Mouse (Mus musculus) layer of hippocampus, adult 9-11 months (tissue): Measurements from ENCODE around the gene Ufc1.
"Not testable (repeated sequence)": the region's sequence is repeated elsewhere in the genome, so short reads cannot be mapped to it uniquely, and the experiment has no call there.

ENCODE experiments used
- DNase-seq: peaks from one replicate; pipeline ENCODE4 v3.0.0; 2022

Gene Ufc1

DNA sequence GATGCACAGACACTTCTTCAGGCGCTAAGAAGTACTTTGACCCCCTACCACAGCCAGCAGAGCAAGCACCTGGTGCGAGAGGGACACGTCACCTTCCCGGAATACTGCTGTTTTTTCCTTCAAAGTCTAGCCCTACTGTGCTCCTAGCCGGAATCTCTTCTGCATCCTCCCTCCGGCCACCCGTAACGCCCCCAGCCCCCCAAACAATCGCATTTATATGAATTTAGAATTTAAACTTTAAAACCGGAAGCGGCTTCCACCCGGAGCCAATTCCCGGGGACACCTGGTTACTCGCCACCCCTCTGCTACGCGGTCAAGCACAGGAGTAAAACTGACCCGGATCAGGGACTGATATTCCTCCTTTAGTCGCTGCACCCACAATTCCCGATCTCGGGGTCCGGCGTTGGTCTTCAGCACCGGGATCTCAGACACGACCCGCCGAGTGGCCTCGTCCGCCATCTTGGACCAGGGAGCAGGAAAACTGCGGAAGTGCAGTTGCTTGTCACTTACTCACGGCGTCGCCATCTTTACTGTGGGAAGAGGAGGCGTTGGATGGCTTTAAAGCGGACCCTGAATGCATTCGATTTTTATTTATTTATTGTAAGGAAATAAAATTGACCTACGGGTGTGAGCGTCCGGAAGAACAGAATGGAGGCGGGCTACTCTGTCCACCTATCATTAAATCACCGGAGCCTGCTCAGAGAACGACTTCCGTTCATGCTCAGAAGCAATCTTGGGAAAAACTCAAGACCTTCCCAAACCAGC lies at the start of gene Ufc1:
TSS of gene Ufc1 (minus strand) at position 727 of the 765 bp plus-strand sequence.
- peak; percentile 82 for DNase-seq

DNA sequence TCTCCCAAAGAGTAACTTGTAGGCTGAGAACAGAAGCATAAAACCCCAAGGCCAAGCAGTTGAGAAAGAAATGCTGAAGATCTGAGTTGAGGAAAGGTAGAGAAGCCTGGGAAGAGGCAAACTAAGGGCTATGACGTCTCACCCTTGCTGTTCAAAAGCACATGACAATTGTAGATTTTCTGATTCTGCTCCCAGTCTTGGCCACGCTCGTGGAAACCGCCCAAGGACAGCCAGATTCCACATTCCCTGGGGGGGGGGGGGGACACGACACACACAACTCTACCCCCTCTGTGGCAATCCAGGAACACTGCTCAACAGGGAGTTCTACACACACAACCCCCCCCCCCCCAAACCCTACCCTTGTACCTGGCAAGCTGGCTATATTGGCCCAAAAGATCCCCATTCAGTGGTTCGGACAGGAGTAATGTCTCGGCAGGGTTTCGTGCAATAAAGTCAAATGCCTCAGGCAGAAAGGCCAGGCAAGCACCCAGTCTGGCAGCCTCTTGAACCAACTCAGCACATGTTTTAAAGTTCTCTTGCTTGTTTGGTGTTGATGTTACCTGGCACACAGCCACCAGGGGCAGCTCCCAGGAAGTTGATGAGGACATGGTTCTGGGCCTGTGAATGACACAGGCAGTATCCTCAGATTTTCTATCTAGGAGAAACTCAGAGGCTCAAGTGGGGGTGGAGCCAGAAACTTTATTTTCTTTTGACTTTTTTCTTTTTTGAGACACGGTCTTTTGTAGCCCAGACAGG lies 49.3 kb upstream of the Ufc1 start:
- no peak for DNase-seq

DNA sequence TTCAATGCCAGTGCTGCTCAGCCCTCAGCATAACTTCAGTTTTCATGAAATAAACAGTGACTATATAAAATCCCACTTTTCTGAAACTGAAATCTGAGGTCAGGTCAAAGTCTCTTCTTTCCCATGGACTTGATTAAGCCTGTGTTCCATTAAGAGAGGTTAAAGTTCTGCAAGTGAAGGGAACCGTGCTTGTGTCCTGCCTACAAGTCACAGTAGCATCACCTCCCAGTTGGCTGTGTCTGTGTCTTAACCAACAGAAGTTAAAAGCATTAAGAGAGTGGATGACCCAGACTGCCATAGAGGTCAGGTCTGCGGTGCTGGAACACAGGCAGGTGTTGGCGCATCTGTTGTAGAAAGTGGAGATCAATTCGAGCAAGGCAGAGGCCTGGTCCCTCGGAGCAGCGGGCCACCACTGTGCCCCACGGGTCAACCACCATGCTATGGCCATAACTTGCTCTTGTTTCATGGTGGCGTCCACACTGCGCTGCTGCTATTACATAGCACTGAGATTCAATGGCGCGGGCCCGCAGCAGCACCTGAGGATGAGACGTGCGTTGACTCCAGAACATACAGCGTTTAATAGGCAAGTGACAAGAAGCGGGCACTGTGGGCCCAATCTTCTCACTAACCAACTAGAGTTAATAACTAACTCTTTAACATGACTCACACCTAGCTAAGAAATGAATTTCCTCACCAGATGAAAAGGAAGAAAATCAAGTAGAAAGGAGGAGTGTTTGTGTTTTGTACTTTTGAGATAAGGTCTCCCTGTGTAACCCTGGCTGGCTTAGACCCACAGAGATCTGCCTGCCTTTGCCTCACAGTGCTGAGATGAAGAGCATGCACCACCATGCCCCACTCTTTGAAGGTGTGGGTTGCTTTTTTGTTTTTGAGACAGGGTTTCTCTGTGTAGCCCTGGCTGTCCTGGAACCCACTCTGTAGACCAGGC lies 47.7 kb upstream of the Ufc1 start:
- DNase-seq, result no peak

DNA sequence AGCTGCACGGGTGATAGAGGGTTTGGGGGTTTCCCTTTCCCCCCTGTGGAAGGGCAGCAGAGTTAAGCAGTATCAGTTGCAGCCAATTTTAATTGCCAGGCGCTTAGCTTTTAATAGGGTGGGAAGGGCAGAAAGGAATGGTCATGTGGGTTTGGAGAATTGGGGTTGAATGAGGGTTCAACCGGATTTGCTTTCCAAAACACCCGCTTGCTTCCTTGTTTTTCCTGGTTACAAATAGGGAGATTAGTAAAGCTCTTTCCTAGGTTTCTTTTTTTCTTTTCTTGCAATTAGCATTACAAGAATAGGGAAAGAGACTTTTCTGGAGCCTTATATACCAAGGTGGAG lies 35.4 kb upstream of the Ufc1 start:
- DNase-seq, result no peak

DNA sequence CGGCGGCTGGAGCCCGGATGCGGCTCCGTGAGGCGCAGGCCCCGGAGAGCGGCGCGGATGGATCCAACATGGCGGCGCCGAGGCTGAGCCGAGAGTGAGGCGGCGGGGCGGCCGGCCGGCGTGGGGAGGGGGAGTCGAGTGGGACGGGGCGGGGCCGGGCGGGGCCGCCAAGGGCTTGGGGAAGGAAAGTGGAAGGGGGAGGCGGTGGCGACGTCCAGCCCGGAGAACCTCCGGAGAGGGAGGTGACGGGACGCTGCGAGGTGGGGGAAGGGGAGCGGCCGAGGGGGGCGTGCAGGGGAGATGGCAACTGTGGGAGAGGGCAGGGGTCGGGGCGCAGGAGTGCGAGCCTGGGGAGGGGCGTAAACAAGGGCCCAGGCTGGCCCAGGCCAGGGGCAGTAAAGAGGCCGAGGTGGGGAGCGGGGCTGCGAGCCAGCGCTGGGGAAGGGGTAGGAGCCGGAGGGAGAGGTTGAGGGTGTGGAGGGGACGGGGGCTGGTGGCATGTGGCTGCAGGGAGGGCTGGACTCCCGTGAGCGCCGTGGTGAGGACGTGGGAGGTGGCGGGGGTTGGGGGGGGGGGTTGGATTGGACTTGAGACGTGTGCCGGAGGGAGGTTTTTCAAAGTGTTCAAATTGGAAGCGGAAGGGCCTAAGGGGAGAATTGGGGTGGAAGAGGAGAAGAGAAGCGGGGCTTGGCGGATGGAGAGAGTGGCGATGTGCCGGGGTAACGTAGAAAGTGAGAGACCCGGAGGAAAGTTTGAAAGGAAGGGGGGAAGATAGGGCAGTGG lies 34.8 kb upstream of the Ufc1 start:
- DNase-seq, result no peak

DNA sequence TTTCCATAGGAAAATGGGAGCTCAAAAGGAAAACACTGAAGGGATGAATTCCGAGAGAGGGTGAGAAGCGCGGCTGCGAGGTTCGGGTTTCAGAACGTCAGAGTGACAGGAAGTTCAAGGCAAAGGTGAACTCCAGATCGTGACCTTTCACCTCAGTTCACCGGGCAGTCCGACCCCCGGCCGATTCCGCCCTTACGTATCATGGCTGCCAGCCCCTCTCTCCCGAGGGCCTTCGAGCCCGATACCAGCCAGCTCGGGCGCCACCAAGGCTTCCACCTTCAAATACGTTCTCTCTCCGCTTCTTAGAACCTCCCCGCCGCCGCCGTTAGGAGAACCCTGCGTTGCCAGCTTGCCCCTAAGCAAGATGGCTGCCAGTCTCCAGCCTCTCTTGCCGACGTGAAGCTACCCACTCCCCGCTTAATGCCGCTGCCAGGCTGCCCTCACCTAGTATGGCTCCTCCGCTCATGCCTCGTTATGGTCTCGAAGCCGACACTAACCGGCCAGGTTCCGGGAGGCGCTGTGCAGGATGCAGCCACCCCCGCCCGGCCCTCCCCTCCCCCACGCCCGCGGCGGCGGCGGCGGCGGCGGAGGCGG lies 34.1 kb upstream of the Ufc1 start, which contains the start of gene Dedd:
TSS of gene Dedd (plus strand) at position 307 of the 594 bp plus-strand sequence.
- DNase-seq, result peak; percentile 96

DNA sequence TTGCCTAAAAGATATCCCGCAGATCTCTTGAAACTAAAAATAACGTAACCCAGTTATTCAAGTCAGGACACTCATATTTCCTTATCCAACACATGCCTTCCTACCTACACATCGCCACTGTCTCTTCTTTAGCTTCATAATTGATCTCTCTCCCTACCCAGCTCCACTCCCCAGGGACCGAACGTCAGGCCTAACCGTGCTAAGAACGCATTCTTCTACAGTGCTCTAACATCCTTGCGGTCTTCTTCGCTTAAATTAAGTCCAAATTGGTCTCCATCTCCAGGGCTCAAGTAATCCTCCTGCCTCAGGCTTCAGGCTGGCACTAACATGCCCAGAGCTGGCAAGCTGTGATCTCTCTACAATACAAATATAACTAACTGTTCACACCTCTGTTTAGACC lies 33.4 kb upstream of the Ufc1 start:
- DNase-seq, result no peak

DNA sequence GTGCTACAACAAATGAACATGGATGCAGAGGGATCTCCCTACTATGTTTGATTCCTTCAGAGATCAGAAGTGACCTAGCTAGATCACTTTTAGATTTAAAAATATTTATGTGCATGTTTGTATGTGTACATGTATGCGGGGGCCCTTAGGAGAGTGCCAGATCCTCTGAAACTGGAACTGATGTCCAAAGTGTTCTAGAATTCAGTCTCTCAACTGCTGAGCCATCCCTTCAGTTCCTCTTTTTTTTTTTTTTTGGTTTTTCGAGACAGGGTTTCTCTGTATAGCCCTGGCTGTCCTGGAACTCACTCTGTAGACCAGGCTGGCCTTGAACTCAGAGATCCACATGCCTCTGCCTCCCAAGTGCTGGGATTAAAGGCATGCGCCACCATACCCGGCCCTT lies 31.8 kb upstream of the Ufc1 start:
- not testable (repeated sequence) for DNase-seq

DNA sequence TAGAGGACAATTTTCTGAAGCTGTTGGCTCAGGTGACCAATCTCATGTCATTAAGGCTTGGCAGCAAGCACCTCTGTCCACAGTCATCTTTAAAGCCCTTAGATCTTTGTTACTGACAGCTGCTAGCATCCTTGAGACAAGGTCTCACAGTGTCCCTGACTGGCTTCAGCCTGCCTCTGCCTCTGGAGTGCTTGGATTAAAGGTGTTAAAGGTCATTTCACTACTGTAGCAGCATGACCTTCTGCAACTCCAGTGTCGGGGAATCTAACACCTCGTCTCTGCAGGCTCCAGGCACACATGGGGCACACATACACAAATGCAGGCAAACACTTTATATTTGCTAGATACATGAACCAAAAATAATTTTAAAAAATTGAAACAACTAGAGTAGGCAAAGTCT lies 30.7 kb upstream of the Ufc1 start:
- no peak for DNase-seq

DNA sequence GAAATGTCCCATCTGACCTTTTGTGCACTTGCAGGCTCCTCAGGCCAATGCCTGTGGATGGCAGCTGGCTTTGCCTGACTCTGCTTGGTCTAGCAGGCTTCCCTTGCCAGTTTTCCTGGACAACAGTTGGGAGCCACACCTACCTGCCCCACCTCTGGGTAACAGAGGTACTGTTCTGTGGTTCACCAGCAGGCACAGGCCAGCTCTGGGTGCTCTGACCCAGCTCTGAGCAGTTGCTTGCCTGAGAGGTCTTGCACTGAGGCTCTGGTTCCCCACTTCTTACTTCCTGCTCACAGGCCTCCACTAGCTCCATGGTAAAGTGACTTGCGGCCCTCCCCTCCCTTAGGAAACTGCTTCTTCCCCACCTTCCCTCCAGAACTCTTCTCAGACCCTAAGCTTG lies 27.2 kb upstream of the Ufc1 start:
- no peak for DNase-seq

DNA sequence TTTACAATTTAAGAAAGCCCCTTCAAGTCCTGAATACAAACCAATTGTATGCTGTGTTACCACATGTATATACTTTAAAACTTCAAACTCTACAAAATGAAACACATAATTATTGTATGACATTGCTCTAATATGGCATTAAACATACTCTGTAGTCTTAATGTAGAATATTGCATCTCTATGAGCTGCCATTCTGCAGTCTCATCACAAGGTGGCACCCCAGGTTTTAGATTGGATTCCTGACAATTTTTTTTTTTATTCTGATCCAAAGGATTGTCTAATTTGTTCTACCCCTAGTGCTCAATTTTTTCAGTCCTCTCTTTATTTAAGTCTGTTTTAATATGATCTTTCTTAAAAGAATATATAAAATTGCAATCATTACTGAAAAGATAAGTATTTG lies 26.6 kb upstream of the Ufc1 start:
- no peak for DNase-seq

DNA sequence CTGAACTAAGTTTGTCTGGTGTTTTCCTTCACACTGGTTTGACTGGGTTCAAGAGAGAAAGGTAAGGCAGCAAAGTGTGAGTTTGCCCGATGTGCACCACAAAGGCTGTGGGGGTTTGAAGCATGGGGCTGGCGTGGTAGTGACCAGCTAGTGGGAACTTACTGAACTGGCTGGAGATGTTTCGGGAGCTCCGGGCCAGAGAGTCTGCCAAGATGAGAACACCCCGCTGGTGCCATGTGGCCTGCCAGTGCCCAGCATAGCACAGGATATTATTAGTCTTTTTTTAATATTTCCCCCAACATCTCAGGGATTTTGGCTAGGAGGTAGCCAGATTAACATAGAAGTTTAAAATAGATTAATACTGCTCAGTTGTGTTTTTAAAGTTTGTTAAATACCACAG lies 25.3 kb upstream of the Ufc1 start:
- DNase-seq, result no peak

DNA sequence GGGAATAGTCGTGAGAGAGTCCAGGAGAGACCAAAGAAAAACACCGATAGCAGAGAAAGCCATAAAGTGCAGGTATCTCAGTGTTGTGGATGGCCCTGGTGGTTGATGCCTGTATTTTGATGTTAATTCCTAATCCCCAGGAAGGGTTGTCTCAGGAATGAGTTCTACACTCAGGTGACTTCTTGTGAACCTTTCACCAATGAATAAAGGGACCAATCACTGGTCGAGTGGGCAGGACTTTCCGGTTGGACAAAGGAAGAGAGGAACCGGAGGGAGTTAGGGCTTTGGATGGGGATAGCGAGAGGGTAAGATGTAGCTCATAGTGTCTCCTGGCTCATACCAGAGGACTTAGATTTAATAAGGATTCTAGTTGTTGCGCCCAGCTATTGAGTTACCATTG lies 24.9 kb upstream of the Ufc1 start:
- DNase-seq, result no peak

DNA sequence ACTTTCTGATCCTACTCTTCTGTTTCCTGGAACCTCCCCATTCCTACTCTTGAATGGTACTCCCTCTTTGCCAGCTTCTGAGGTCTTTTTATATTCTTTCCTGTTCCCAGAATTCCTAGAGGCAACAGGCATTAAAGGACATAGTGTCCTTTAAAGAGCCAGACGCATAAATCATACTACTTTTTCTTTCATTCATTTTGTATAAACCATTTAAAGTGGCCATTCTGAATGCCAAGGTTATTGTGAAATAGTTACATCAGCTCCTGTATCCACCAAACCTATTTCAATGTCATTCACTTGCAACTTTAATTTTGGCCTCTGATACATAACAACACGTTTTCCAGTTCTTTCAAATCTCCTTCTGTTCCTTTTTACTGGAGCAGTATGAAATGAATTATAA lies 14.5 kb upstream of the Ufc1 start:
- no peak for DNase-seq

DNA sequence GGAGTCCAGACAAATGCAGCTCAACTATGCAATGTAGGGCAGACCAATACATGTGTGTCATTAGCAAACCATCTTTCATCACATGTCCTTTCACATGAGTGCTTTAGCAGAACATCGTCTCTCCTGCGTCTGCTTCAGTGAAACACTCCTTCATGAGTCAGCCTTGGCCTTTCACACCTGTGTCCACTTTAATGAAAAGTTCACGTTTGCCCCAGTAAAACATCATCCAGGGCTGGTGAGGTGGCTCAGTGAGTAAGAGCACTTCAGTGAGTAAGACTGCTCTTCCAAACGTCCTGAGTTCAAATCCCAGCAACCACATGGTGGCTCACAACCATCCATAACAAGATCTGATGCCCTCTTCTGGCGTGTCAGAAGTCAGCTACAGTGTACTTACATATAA lies 11.3 kb upstream of the Ufc1 start:
- not testable (repeated sequence) for DNase-seq

DNA sequence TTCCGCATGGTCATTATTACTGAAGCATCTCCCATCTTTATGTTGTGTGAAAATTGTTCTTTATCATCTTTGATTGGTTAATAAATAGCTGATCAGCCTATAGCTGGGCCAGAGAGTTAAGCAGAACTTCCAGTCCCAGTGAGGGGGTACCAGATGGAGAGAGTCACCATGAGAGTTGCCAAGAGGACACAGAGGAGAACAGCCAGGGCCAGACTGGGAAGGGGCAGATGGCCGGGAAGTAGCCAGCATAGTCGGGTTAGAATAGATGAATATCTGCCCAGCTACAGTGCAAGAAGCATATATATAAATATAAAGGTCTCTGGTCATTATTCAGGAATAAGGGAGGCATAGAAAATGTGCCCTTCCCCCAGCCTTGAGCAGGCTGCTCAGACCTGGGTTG lies 3.4 kb upstream of the Ufc1 start:
- no peak for DNase-seq

DNA sequence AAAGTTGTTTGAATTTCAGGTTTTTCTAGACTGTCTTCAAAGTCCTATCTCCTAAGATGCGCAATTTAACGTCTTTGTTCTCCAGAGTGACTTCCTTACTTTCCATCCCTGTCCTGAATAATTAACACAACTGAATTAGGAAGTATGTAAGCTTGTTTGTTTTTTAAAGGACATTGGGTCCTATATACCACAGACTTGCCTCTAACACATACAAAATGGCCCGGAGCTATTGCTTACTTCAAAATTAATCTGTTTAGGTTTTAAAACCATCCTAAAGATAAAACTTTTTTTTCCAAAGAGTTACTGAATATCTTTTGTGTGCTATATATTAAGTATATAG lies 209 bp upstream of the Ufc1 start:
- no peak for DNase-seq

DNA sequence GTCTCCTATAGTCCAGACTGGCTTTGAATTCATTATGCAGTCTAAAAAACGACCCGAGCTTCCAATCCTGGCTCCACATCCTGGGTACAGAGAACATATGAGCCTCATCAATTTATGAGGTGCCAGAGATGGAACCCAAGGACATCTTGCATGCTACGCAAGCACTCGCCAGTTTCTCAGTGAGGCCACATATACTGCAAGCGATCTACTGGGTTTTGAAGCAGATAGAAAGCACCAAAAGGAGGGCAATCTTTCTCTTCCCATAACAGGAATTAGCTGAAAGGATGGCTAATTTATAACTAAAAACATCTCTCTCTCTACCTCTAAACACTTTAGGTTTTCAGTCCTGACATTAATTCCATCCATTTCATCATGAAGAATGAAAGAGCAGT lies 922 bp downstream of the Ufc1 start:
- no peak for DNase-seq

DNA sequence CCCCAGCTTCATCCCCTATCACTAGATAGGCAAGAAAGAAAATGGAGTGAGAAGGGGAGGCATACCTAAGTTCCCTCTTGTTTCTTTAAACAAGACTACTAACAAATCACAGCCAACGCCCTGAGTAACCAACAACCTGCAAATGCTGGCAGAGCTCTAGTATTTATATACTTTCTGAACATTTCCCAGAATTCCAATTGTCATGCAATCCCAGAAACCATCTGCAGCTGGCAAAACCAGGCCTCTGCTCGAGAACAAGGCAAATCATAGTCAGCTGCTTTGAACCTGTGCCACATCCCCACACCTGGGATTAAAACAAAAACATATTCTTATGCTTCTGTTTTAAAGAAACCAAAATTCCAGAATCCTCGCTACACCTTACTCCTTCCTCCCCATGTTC lies 1.5 kb downstream of the Ufc1 start:
- no peak for DNase-seq

DNA sequence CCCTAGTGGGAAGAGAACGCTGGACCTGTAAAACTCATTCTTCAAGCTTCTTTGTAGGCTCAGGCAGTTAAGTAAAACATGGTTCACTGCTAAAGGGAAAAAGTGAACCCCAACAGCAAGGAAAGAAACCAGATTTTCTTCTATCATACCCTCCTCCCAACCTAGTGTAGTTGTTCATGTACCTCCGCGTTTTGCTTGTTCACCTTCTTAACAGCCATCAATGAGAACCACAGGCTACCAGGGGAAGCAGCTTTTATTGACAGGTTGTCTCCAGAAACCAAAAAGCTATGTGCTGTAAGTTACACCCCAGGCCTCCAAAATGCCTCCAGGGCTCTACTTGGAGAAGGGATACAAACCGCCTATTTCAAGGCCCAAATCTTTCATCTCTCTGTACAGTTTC lies 6.5 kb downstream of the Ufc1 start:
- DNase-seq, result no peak

DNA sequence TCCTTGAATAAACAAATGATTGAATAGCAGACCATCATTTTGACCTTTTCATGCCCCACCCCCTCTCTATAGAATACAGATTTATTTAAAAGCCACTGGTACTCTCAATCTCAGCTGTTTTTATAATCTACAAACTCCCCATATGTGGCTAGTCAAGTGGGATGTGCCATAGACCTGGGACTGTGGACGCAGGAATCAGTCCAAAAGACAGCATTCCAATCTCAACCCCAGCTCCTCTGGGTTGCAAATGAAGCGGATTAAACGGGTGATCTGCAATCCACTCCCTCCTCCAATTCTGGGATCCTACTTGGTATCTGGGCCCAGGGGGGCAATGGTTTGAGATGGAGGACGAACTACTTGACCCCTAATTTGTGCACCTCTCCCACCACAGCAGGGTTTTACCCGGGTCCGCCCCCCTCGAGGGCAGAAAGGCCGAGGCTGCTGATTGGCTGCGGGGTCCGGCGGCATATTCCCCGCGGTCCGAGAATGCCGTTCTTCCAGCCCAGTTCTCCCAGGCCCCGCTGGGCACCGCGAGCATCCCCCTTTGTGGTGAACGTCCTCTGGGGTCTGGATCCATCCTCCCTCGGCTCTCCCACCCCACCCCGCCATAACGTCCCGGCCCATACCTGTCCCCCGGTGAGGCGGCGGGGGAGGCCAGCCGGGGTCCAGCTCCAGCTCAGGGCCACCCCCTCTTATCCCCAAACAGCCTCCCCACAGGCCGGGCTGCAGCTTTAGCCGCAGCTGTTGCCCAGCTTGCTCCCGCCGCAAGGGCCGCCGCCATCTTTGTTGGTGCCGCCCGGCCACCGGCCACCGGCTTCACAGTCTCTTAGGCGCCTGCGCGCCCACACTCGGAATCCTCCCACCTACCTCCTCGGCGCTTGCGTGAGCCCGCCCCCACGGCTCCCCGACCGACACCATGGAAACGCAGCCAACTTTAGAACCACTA lies 7.4 kb downstream of the Ufc1 start, which contains the start of gene Usp21:
TSS of gene Usp21 (minus strand) at position 856 of the 946 bp plus-strand sequence.
- peak; percentile 96 for DNase-seq
